Mouse (Mus musculus) lung, postnatal 0 days (tissue): ENCODE results near the gene Fcamr. TPM values are rescaled to one million over a fixed set of nuclear protein-coding genes. Genes with fewer than 3 reads are reported as not detected.
A peak's percentile ranks its signal among the peaks of the same experiment; 100 is the strongest.

Experiments
- ATAC-seq: fragments of 200-750 bp; cut with Nextera tagmentation; 2 replicates; pipeline ENCODE4 v1.8.0; 2017; ENCODE audit warnings: moderate library complexity
- DNase-seq: peaks from one replicate; pipeline ENCODE4 v3.0.0-alpha.2; 2016; ENCODE audit warnings: low spot score
- H3K27ac ChIP-seq: fragments of 300-500 bp; sonication (generic); 2 replicates; pipeline ENCODE4 v1.5.1; 2014; ENCODE audit warnings: antibody characterized with exemption, mild to moderate bottlenecking, low read length, mixed read lengths
- H3K27me3 ChIP-seq: fragments of 300-500 bp; sonication (generic); replicated peaks from 2 replicates; pipeline ENCODE4 v1.6.1; 2014; ENCODE audit warnings: low read length, mixed read lengths; ENCODE audit not compliant: insufficient read depth
- H3K36me3 ChIP-seq: fragments of 300-500 bp; sonication (generic); 2 replicates; pipeline ENCODE4 v1.6.1; 2014; ENCODE audit warnings: low read length, mixed read lengths; ENCODE audit not compliant: insufficient read depth
- H3K4me1 ChIP-seq: fragments of 300-500 bp; sonication (generic); 2 replicates; pipeline ENCODE4 v1.6.1; 2014; ENCODE audit warnings: antibody characterized with exemption, low read depth, low read length, mixed read lengths; ENCODE audit not compliant: insufficient read depth
- H3K4me2 ChIP-seq: fragments of 300-500 bp; sonication (generic); replicated peaks from 2 replicates; pipeline ENCODE4 v1.6.1; 2014; ENCODE audit warnings: low read depth, mild to moderate bottlenecking, low read length, moderate library complexity, mixed read lengths
- H3K4me3 ChIP-seq: fragments of 300-500 bp; sonication (generic); 2 replicates; pipeline ENCODE4 v1.5.1; 2014; ENCODE audit warnings: low read depth, low read length
- H3K9ac ChIP-seq: fragments of 300-500 bp; sonication (generic); replicated peaks from 2 replicates; pipeline ENCODE4 v1.6.1; 2014; ENCODE audit warnings: low read depth, mild to moderate bottlenecking
- H3K9me3 ChIP-seq: fragments of 300-500 bp; sonication (generic); 2 replicates; pipeline ENCODE4 v1.6.1; 2016; ENCODE audit warnings: low read length, mixed read lengths
- CTCF ChIP-seq: IDR thresholded peaks from 2 replicates; pipeline ENCODE4 v1.5.1; 2016; ENCODE audit warnings: antibody characterized with exemption, mild to moderate bottlenecking
- EP300 ChIP-seq: IDR thresholded peaks from 2 replicates; pipeline ENCODE4 v1.6.1; 2016; ENCODE audit warnings: antibody characterized with exemption, mild to moderate bottlenecking, control low read depth
- WGBS: fragments of 180-500 bp; shearing (Covaris S2); extraction: QIAGEN DNeasy Blood & Tissue Kit; methylation state at CpG from one replicate; pipeline ENCODE4 v1.1.7; 2014; 5-methylcytosine and 5-hydroxymethylcytosine counted together
- polyA plus RNA-seq: library from polyadenylated mRNA; unstranded; fragments of >200 nt; fragmentation: Nextera tagmentation; extraction: Ambion mirVana; gene quantifications from 2 replicates; pipeline ENCODE4 v1.2.1, GENCODE M21; 2015

Gene Fcamr
- polyA plus RNA-seq, 1 experiment from 2014 or later: 0.06 TPM

DNA sequence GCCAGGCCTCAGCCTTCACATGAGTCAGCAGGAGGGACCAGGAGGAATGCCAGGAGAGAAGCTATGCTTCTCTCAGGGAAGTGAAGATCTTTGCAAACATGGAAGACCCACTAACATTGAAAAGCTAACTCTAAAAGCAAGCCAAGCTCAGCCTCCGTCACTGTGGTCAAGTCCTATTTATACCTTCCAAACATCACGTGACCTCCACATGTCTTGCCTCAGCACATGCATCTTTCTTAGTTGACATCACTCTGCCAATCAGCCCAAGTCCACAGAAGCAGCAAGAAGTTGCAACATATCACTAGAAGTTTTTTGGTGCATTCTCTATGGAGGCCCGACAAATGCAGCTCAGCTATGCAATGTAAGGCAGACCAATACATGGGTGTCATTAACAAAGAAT is 20.8 kb upstream of the Fcamr start:
- 78% methylated on average over 3 of the region's 3 CpGs for WGBS
- Histone ChIP-seq H3K27ac (no peak overlapping the region), H3K4me3 (no peak overlapping the region), H3K4me1 (no peaks in the 10 kb centered on the region), H3K9me3 (no peaks in the 10 kb centered on the region), H3K27me3 (no peaks in the 10 kb centered on the region), H3K36me3 (no peaks in the 10 kb centered on the region), H3K4me2 (no peak overlapping the region), H3K9ac (no peak overlapping the region)
- ATAC-seq: no peak
- no peak for DNase-seq
- TF ChIP-seq CTCF (no peak), EP300 (no peak)

DNA sequence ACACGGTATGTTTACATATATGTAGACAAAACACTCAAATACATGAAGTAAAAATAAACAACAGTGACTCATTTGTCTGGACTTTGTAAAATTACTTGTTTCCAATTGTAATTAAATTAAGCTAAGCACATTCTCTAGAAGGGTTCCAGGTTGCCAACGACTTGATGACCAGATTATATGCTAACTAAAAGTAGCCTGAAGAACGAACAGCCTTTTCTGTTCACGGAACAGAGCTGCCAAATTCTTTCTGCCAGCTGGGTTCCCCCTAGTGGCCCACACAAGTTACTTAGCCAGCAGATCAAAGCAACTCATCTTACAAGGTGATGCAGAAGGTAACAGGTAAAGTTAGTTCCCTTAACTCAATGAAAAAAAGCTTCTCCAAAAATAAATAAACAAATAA is 16.6 kb upstream of the Fcamr start:
- 0 out of 2 replicates have a peak overlapping the region, but pooled peaks have one; percentile 3 for H3K4me2 ChIP-seq
- H3K9ac ChIP-seq: no peak overlapping the region
- H3K9me3 ChIP-seq: no peaks in the 10 kb centered on the region
- ATAC-seq: peak; percentile 59
- TF ChIP-seq EP300 (no peak; the same call in 1 of the 2 replicates), CTCF (peak; percentile 74)
- H3K36me3 ChIP-seq: no peaks in the 10 kb centered on the region
- no peak overlapping the region for H3K4me3 ChIP-seq
- 5% methylated on average over 4 of the region's 4 CpGs for WGBS
- H3K4me1 ChIP-seq: no peaks in the 10 kb centered on the region
- DNase-seq: peak; percentile 83
- no peak overlapping the region for H3K27ac ChIP-seq
- H3K27me3 ChIP-seq: no peaks in the 10 kb centered on the region

- DNase-seq (peak; percentile 31), ATAC-seq (peak; percentile 60)
- no peak overlapping the region for H3K27ac ChIP-seq
- WGBS: 34% methylated on average over 4 of the region's 4 CpGs
- no peak overlapping the region for H3K9ac ChIP-seq
- no peaks in the 10 kb centered on the region for H3K9me3 ChIP-seq
- H3K4me2 ChIP-seq: no peak overlapping the region
- no peaks in the 10 kb centered on the region for H3K27me3 ChIP-seq
- no peaks in the 10 kb centered on the region for H3K4me1 ChIP-seq
- H3K36me3 ChIP-seq: no peaks in the 10 kb centered on the region
- H3K4me3 ChIP-seq: no peak overlapping the region
- no peak for TF ChIP-seq EP300
- peak; percentile 61 for TF ChIP-seq CTCF
These were observed 13.7 kb upstream of the Fcamr start for GRCm38 (mm10) chr1:130787001-130787400.

GRCm38 (mm10) chr1:130789512-130790451 is 10.9 kb upstream of the Fcamr start:
- H3K9me3 ChIP-seq: no peaks in the 10 kb centered on the region
- WGBS: 52% methylated on average over 3 of the region's 3 CpGs
- no peak overlapping the region for H3K9ac ChIP-seq
- TF ChIP-seq CTCF (no peak), EP300 (no peak)
- ATAC-seq: peak; percentile 28
- no peak overlapping the region for H3K27ac ChIP-seq
- H3K4me2 ChIP-seq: no peak overlapping the region
- no peak overlapping the region for H3K4me3 ChIP-seq
- no peaks in the 10 kb centered on the region for H3K27me3 ChIP-seq
- no peaks in the 10 kb centered on the region for H3K36me3 ChIP-seq
- no peaks in the 10 kb centered on the region for H3K4me1 ChIP-seq
- DNase-seq: no peak

- H3K4me2 ChIP-seq: no peak overlapping the region
- whole genome bisulfite sequencing: 66% methylated on average over 2 of the region's 2 CpGs
- no peaks in the 10 kb centered on the region for H3K27me3 ChIP-seq
- TF ChIP-seq EP300: no peak
- no peak for TF ChIP-seq CTCF
- no peaks in the 10 kb centered on the region for H3K9me3 ChIP-seq
- no peak for DNase-seq
- no peaks in the 10 kb centered on the region for H3K4me1 ChIP-seq
- H3K36me3 ChIP-seq: no peaks in the 10 kb centered on the region
- H3K4me3 ChIP-seq: no peak overlapping the region
- no peak for ATAC-seq
- no peak overlapping the region for H3K27ac ChIP-seq
- no peak overlapping the region for H3K9ac ChIP-seq
These were observed 5.4 kb upstream of the Fcamr start for GRCm38 (mm10) chr1:130795331-130795730.

DNA sequence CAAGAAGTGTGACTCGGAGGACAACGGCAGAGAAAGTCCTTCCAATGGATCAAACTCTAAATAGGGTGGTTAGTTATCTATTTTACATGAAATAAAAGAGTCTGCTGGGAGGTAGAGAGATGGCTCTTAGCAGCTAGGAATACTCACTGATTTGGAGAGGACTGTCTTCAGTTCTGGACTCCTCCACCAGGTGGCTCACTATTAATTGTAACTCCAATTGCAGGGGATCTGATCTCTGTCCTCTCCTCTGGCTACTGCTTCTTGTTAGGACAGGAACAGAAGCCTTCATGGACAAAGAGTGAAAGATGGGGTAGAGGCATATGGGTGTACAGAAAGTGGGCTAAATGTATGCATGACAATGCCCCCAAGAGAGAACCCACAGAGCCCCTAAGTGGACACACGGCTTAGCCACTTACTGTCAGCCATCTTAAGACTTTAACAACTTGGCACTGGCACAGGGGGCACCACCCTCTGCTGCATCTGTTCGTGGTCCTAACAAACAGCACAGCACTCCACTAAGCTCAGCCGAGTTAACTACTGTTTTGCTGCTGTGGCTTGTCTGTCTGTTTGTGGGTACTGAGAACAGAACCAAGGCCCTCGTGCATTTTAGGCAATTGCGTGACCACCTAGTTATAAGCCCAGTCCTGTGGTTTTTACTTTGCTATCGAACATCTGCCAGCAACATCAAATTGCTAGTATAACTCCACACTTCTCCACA is 3.6 kb upstream of the Fcamr start:
- TF ChIP-seq CTCF: peak; percentile 70
- TF ChIP-seq EP300: no peak
- Histone ChIP-seq H3K9me3 (no peaks in the 10 kb centered on the region), H3K9ac (no peak overlapping the region), H3K4me2 (no peak overlapping the region), H3K36me3 (no peaks in the 10 kb centered on the region), H3K27ac (no peak overlapping the region), H3K4me3 (no peak overlapping the region), H3K27me3 (no peaks in the 10 kb centered on the region), H3K4me1 (no peaks in the 10 kb centered on the region)
- WGBS: 79% methylated on average over 8 of the region's 8 CpGs
- peak; percentile 57 for DNase-seq
- no peak for ATAC-seq
